Mouse (Mus musculus): ENCODE measurements at regions not wholly inside any gene's neighbourhood (a gene's known extent, or its start where the extent isn't known, plus 50 kb on each side); places are given as distances from the start of the nearest gene placed in this dataset.

GRCm38 (mm10) chr10:17417394-17417793 lies 305.6 kb upstream of the Cited2 start:
- no peak for TF ChIP-seq CTCF (IDR thresholded peaks at IDR 0.05; ENCODE audit: low read depth, low read length)
- no peak for TF ChIP-seq POLR2A (IDR thresholded peaks at IDR 0.05; ENCODE audit: extremely low read depth, insufficient read depth, low read length)
